Mouse (Mus musculus) C2C12 (cell line): ENCODE data around the gene 2010111I01Rik.

Experiments
- CEBPB ChIP-seq: IDR thresholded peaks from one replicate; pipeline ENCODE4 v1.6.1; 2011; ENCODE audit warnings: low read depth, mild to moderate bottlenecking, control low read depth, moderate library complexity
- CTCF ChIP-seq: IDR thresholded peaks from one replicate; pipeline ENCODE4 v1.5.1; 2011; ENCODE audit not compliant: control insufficient read depth, insufficient read depth, insufficient read length
- FOSL1 ChIP-seq: IDR thresholded peaks from one replicate; pipeline ENCODE4 v1.8.0; 2011; ENCODE audit warnings: mild to moderate bottlenecking, low read length; ENCODE audit not compliant: poor library complexity, insufficient read depth, severe bottlenecking
- MAX ChIP-seq: IDR thresholded peaks from one replicate; pipeline ENCODE4 v1.6.1; 2011; ENCODE audit warnings: mild to moderate bottlenecking, control low read depth
- MYOD1 ChIP-seq: IDR thresholded peaks from one replicate; pipeline ENCODE4 v1.6.1; 2011; ENCODE audit warnings: low read depth; ENCODE audit not compliant: control insufficient read depth, insufficient read length
- USF1 ChIP-seq: IDR thresholded peaks from one replicate; pipeline ENCODE4 v1.6.1; 2011; ENCODE audit warnings: low read depth, mild to moderate bottlenecking, control low read depth, moderate library complexity

- TF ChIP-seq USF1, result no peak
- TF ChIP-seq MYOD1, result no peak
- TF ChIP-seq CTCF, result no peak
- TF ChIP-seq MAX, result no peak
- no peak for TF ChIP-seq CEBPB
- TF ChIP-seq FOSL1, result no peak
Measured at GRCm38 (mm10) chr13:62943274-62943830, 21.3 kb upstream of the 2010111I01Rik start.
